Mouse (Mus musculus) MEL (cell line): ENCODE measurements at regions not wholly inside any gene's neighbourhood (a gene's known extent, or its start where the extent isn't known, plus 50 kb on each side); places are given as distances from the start of the nearest gene placed in this dataset.
"Not testable (repeated sequence)": the region's sequence is repeated elsewhere in the genome, so short reads cannot be mapped to it uniquely, and the experiment has no call there.

Experiments
- CTCF ChIP-seq, 3 experiments: IDR thresholded peaks in 2 of 3; conservative IDR thresholded peaks in 1 of 3; 2 replicates each; pipeline ENCODE4 v1.5.1; 2011 to 2012; ENCODE audit warnings: low read length in 3 of 3, low read depth in 2 of 3, mild to moderate bottlenecking in 2 of 3, improper control_type of control experiment in 1 of 3, inconsistent platforms in 1 of 3, mixed read lengths in 1 of 3, moderate library complexity in 1 of 3; ENCODE audit not compliant: control insufficient read depth in 1 of 3, insufficient read depth in 1 of 3, poor library complexity in 1 of 3, severe bottlenecking in 1 of 3
- EP300 ChIP-seq, 2 experiments: IDR thresholded peaks; 2 replicates each; pipeline ENCODE4 v1.6.1; 2011; ENCODE audit warnings: improper control_type of control experiment in 2 of 2, low read length in 2 of 2, low read depth in 1 of 2, mild to moderate bottlenecking in 1 of 2
- GATA1 ChIP-seq: IDR thresholded peaks from 2 replicates; pipeline ENCODE4 v1.6.1; 2011; ENCODE audit warnings: low read depth, low read length, improper control_type of control experiment
- MAX ChIP-seq: IDR thresholded peaks from 2 replicates; pipeline ENCODE4 v1.6.1; 2011; ENCODE audit warnings: low read length, improper control_type of control experiment
- MAZ ChIP-seq: IDR thresholded peaks from 2 replicates; pipeline ENCODE4 v1.6.1; 2012; ENCODE audit warnings: low read depth, mild to moderate bottlenecking, inconsistent platforms, low read length, improper control_type of control experiment
- MXI1 ChIP-seq: IDR thresholded peaks from 2 replicates; pipeline ENCODE4 v1.6.1; 2011; ENCODE audit warnings: mild to moderate bottlenecking, low read depth, low read length, improper control_type of control experiment
- MYC ChIP-seq: IDR thresholded peaks from 2 replicates; pipeline ENCODE4 v1.6.1; 2011; ENCODE audit warnings: low read depth, mild to moderate bottlenecking, low read length, improper control_type of control experiment, moderate library complexity
- POLR2A ChIP-seq, 2 experiments: IDR thresholded peaks; 2 replicates each; pipeline ENCODE4 v1.6.1; 2011 to 2012; ENCODE audit warnings: low read length in 2 of 2, mild to moderate bottlenecking in 2 of 2, control low read depth in 1 of 2, improper control_type of control experiment in 1 of 2, low read depth in 1 of 2, moderate library complexity in 1 of 2; ENCODE audit not compliant: control insufficient read depth in 1 of 2, insufficient read depth in 1 of 2, poor library complexity in 1 of 2
- RAD21 ChIP-seq: IDR thresholded peaks from 2 replicates; pipeline ENCODE4 v1.6.1; 2011; ENCODE audit warnings: mild to moderate bottlenecking, low read depth, low read length, improper control_type of control experiment
- ZC3H11A ChIP-seq: IDR thresholded peaks from 2 replicates; pipeline ENCODE4 v1.6.1; 2012; ENCODE audit warnings: low read depth, mild to moderate bottlenecking, inconsistent platforms, low read length, improper control_type of control experiment
- ZKSCAN1 ChIP-seq: IDR thresholded peaks from 2 replicates; pipeline ENCODE4 v1.6.1; 2012; ENCODE audit warnings: low read depth, mild to moderate bottlenecking, inconsistent platforms, low read length, improper control_type of control experiment, moderate library complexity
- ZNF384 ChIP-seq: IDR thresholded peaks from 2 replicates; pipeline ENCODE4 v1.6.1; 2012; ENCODE audit warnings: low read depth, mild to moderate bottlenecking, inconsistent platforms, low read length, improper control_type of control experiment

DNA sequence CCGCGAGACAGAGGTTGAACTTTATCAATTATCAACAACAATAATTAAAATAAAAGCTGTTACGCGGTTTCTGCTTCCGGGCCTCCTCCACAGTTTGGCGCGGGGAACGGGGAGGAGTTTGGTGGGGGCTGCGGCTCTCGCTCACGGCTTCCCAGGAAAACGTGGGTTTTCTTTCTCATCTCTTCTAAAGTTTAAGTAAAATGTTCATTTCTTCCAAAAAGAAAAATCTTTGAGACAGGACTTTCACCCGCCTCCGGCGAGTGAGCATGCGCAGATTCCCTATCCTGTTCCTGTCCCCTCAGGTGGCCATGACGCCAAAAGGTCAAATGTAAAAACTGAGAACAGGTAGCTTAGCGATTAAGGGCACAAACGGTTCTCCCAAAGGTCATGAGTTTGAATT, 56.7 kb upstream of the Gm10324 start:
- not testable (repeated sequence) for TF ChIP-seq MAX; CTCF (IDR thresholded peaks at IDR 0.05 in 2 of 3, conservative IDR thresholded peaks at IDR 0.05 in 1 of 3; ENCODE audit: control insufficient read depth in 1 of 3, insufficient read depth in 1 of 3, low read depth in 2 of 3, low read length in 3 of 3, poor library complexity in 1 of 3, severe bottlenecking in 1 of 3); MYC; MXI1; ZNF384; EP300 (IDR thresholded peaks at IDR 0.05; ENCODE audit: low read depth in 1 of 2, low read length in 2 of 2); POLR2A (IDR thresholded peaks at IDR 0.05; ENCODE audit: control insufficient read depth in 1 of 2, insufficient read depth in 1 of 2, low read depth in 1 of 2, low read length in 2 of 2, poor library complexity in 1 of 2); GATA1; ZKSCAN1; RAD21; MAZ; ZC3H11A
